12 mouse cellular contexts compared by ENCODE assay signal in the genomic region with DNA sequence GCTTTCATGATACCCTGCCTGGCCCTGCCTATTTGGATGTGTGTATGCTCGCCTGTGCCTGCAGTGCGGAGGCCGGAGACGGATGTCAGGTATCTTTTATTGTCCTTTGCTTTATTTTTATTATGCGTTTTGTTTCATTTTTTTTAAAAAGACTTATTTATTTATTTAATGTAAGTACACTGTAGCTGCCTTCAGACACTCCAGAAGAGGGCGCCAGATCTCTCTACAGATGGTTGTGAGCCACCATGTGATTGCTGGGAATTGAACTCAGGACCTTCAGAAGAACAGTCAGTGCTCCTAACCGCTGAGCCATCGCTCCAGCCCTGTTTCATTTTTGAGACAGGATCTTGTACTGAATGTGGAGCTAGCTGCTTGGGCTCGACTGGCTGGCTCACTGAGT. TPM values are rescaled to one million over a fixed set of nuclear protein-coding genes. Genes with fewer than 3 reads are reported as not detected.
DNase-seq lines count a peak whose midpoint lies in the region; ATAC-seq and TF ChIP-seq lines count a peak whose summit lies in the region.
"Had no signal": no experiment of that assay in that cellular context is flagged by ENCODE, and none has a peak within 500 bp of the region (broad histone marks: within the 10 kb centered on the region; RNA-seq: fewer than 3 reads in every experiment).

No protein-coding gene starts in this region.

- TF ChIP-seq EP300 in MEL (IDR thresholded peaks at IDR 0.05; ENCODE audit: low read depth in 1 of 2, low read length in 2 of 2), result no peak

- no peak for DNase-seq in kidney, adult 2 months
- DNase-seq in retina, postnatal 1 day, result peak; percentile 21
- DNase-seq in retina, embryonic 14.5 days (ENCODE audit: low spot score), result no peak
- peak; percentile 41 for DNase-seq in MEL (ENCODE audit: low read depth, low spot score)
- no peak for DNase-seq in spleen, postnatal 10 days (ENCODE audit: low spot score in 2 of 2)
- DNase-seq in frontal cortex, postnatal 25 days (ENCODE audit: low spot score in 2 of 2), result no peak
- DNase-seq: cerebellum, adult 9-11 months had no signal

- H3K4me2 ChIP-seq in kidney, embryonic 15.5 days, result no peak overlapping the region
- H3K4me2 ChIP-seq: liver, embryonic 15.5 days had no signal

- H3K9ac ChIP-seq in kidney, embryonic 15.5 days, result no peak overlapping the region
- H3K9ac ChIP-seq in MEL (ENCODE audit: control insufficient read depth, low read depth, low read length, poor library complexity, severe bottlenecking), result no peak overlapping the region
- H3K9ac ChIP-seq: liver, embryonic 15.5 days had no signal

- no peaks in the 10 kb centered on the region for H3K27me3 ChIP-seq in kidney, adult 2 months (replicated peaks; ENCODE audit: control insufficient read depth, insufficient read depth, low read length)
- peaks cover 24% of the 10 kb centered on the region for H3K27me3 ChIP-seq in kidney, embryonic 15.5 days
- H3K27me3 ChIP-seq in MEL (ENCODE audit: control insufficient read depth in 1 of 2, insufficient read depth in 2 of 2, low read length in 2 of 2), result peaks cover 3 to 4% of the 10 kb centered on the region in 2 experiments; a peak in 3 of 4 replicates

- WGBS in kidney, adult 2 months, result 84% methylated on average over 9 of the region's 9 CpGs
- WGBS in kidney, embryonic 15.5 days, result 85% methylated on average over 9 of the region's 9 CpGs

- no peak overlapping the region for H3K4me3 ChIP-seq in kidney, adult 2 months (ENCODE audit: insufficient read depth, low read depth, low read length)
- no peak overlapping the region for H3K4me3 ChIP-seq in kidney, embryonic 15.5 days (replicated peaks)
- H3K4me3 ChIP-seq in MEL (ENCODE audit: control insufficient read depth in 1 of 2, insufficient read depth in 1 of 2, low read depth in 2 of 2, low read length in 2 of 2), result no peak overlapping the region
- H3K4me3 ChIP-seq: embryonic facial prominence, embryonic 10.5 days; liver, embryonic 15.5 days; myocyte had no signal

- ATAC-seq in kidney, embryonic 15.5 days (replicated peaks; ENCODE audit: low FRiP score), result no peak

- peak; percentile 7; the same call in 1 of the 2 replicates for TF ChIP-seq RAD21 in MEL (IDR thresholded peaks at IDR 0.05; ENCODE audit: low read depth, low read length)

- no peaks in the 10 kb centered on the region for H3K79me2 ChIP-seq in MEL (ENCODE audit: control insufficient read depth, insufficient read depth, low read length, poor library complexity)

- no peak for TF ChIP-seq POLR2A in kidney, adult 2 months (IDR thresholded peaks at IDR 0.05; ENCODE audit: low read depth, low read length)
- TF ChIP-seq POLR2A in MEL (IDR thresholded peaks at IDR 0.05; ENCODE audit: control insufficient read depth in 1 of 2, insufficient read depth in 1 of 2, low read depth in 1 of 2, low read length in 2 of 2, poor library complexity in 1 of 2), result no peak

- H3K27ac ChIP-seq in kidney, adult 2 months (ENCODE audit: insufficient read depth, low read depth, low read length), result no peak overlapping the region
- H3K27ac ChIP-seq in kidney, embryonic 15.5 days, result no peak overlapping the region
- no peak overlapping the region for H3K27ac ChIP-seq in MEL (ENCODE audit: control insufficient read depth, low read depth, low read length)
- H3K27ac ChIP-seq: embryonic facial prominence, embryonic 10.5 days; liver, embryonic 15.5 days had no signal

- H3K36me3 ChIP-seq in kidney, adult 2 months (ENCODE audit: control insufficient read depth, insufficient read depth, low read length), result 0 out of 2 replicates have a peak, but pooled peaks cover 1% of the 10 kb centered on the region
- peaks cover 27% of the 10 kb centered on the region for H3K36me3 ChIP-seq in kidney, embryonic 15.5 days
- H3K36me3 ChIP-seq in MEL (ENCODE audit: control insufficient read depth in 1 of 2, insufficient read depth in 2 of 2, low read length in 2 of 2), result peaks cover 0 to 8% of the 10 kb centered on the region in 2 experiments; a peak in 2 of 4 replicates

- TF ChIP-seq CTCF in kidney, adult 2 months (conservative IDR thresholded peaks at IDR 0.05; ENCODE audit: insufficient read depth, insufficient read length, low read depth, low read length), result 0 out of 2 replicates have a peak, but pooled peaks have one; percentile 7
- TF ChIP-seq CTCF in MEL (IDR thresholded peaks at IDR 0.05 in 2 of 3, conservative IDR thresholded peaks at IDR 0.05 in 1 of 3; ENCODE audit: control insufficient read depth in 1 of 3, insufficient read depth in 1 of 3, low read depth in 2 of 3, low read length in 3 of 3, poor library complexity in 1 of 3, severe bottlenecking in 1 of 3), result peak in 1 of 3 experiments; percentile 29; a peak in 2 of 6 replicates

- H3K9me3 ChIP-seq in kidney, embryonic 15.5 days (replicated peaks), result no peaks in the 10 kb centered on the region
- H3K9me3 ChIP-seq in MEL (replicated peaks; ENCODE audit: insufficient read depth, low read length), result no peaks in the 10 kb centered on the region
- H3K9me3 ChIP-seq: embryonic facial prominence, embryonic 10.5 days; liver, embryonic 15.5 days had no signal

- H3K4me1 ChIP-seq in kidney, adult 2 months (ENCODE audit: control insufficient read depth, insufficient read depth, low read length), result peaks cover 3% of the 10 kb centered on the region; the same call in 1 of the 2 replicates
- H3K4me1 ChIP-seq in kidney, embryonic 15.5 days, result peaks cover 18% of the 10 kb centered on the region
- H3K4me1 ChIP-seq in MEL (ENCODE audit: control insufficient read depth in 1 of 2, insufficient read depth in 2 of 2, low read length in 2 of 2), result peaks cover 0 to 8% of the 10 kb centered on the region in 2 experiments; a peak in 2 of 4 replicates

TF ChIP-seq in MEL, 35 proteins besides CTCF, POLR2A, EP300 and RAD21:
- TF ChIP-seq SMC3 (IDR thresholded peaks at IDR 0.05; ENCODE audit: low read depth, low read length) (peak; percentile 6; the same call in 1 of the 2 replicates), RCOR1 (IDR thresholded peaks at IDR 0.05; ENCODE audit: low read depth, low read length) (no peak)

RNA-seq across cellular contexts. Expression of a gene that starts 4.9 kb away (rescaled TPM):
- polyA plus RNA-seq in kidney, adult 2 months (2012; rRNA removed), result 10.8 and 51.9 TPM in 2 replicates
- polyA plus RNA-seq in kidney, embryonic 15.5 days (2015; fragmentation: Nextera tagmentation; extraction: Ambion mirVana), result 248 and 303 TPM in 2 replicates
- total RNA-seq in MEL (2012; rRNA removed), result 0.08 TPM in 1 of 2 replicates, not detected in the other
- polyA plus RNA-seq in MEL (2012; ENCODE audit: insufficient read depth in 1 of 2, insufficient read length in 2 of 2, low read depth in 1 of 2, low replicate concordance in 2 of 2, missing spikeins in 1 of 2), result not detected

RNA-seq across cellular contexts. Expression of a gene that starts 21.7 kb away (rescaled TPM):
- 4.9 and 5.8 TPM in 2 replicates for polyA plus RNA-seq in kidney, adult 2 months (2012; rRNA removed)
- polyA plus RNA-seq in kidney, embryonic 15.5 days (2015; fragmentation: Nextera tagmentation; extraction: Ambion mirVana), result 1.7 and 2.1 TPM in 2 replicates
- 0.77 and 1.2 TPM in 2 replicates for total RNA-seq in MEL (2012; rRNA removed)
- polyA plus RNA-seq in MEL (2012; ENCODE audit: insufficient read depth in 1 of 2, insufficient read length in 2 of 2, low read depth in 1 of 2, low replicate concordance in 2 of 2, missing spikeins in 1 of 2), result 1 to 10 TPM in 1 of 2 experiments, not detected in 1; 3.3 TPM

RNA-seq across cellular contexts. Expression of a gene that starts 29.0 kb away (rescaled TPM):
- polyA plus RNA-seq in kidney, adult 2 months (2012; rRNA removed), result 17.3 and 26.6 TPM in 2 replicates
- 40.8 and 45.3 TPM in 2 replicates for polyA plus RNA-seq in kidney, embryonic 15.5 days (2015; fragmentation: Nextera tagmentation; extraction: Ambion mirVana)
- 26.3 and 26.5 TPM in 2 replicates for total RNA-seq in MEL (2012; rRNA removed)
- 10 to 100 TPM in 1 of 2 experiments, not detected in 1; 56.7 TPM for polyA plus RNA-seq in MEL (2012; ENCODE audit: insufficient read depth in 1 of 2, insufficient read length in 2 of 2, low read depth in 1 of 2, low replicate concordance in 2 of 2, missing spikeins in 1 of 2)
- total RNA-seq: heart, adult 8-10 months had no signal

RNA-seq across cellular contexts. Expression of a gene that starts 33.6 kb away (rescaled TPM):
- polyA plus RNA-seq in kidney, adult 2 months (2012; rRNA removed), result 58.2 and 74.5 TPM in 2 replicates
- 61.6 and 66.4 TPM in 2 replicates for polyA plus RNA-seq in kidney, embryonic 15.5 days (2015; fragmentation: Nextera tagmentation; extraction: Ambion mirVana)
- 14.9 and 17.1 TPM in 2 replicates for total RNA-seq in MEL (2012; rRNA removed)
- polyA plus RNA-seq in MEL (2012; ENCODE audit: insufficient read depth in 1 of 2, insufficient read length in 2 of 2, low read depth in 1 of 2, low replicate concordance in 2 of 2, missing spikeins in 1 of 2), result 10 to 100 TPM in 1 of 2 experiments, not detected in 1; 21.3 TPM

RNA-seq across cellular contexts. Expression of a gene that starts 34.0 kb away (rescaled TPM):
- 92.1 and 106 TPM in 2 replicates for polyA plus RNA-seq in kidney, adult 2 months (2012; rRNA removed)
- 71.8 and 81.0 TPM in 2 replicates for polyA plus RNA-seq in kidney, embryonic 15.5 days (2015; fragmentation: Nextera tagmentation; extraction: Ambion mirVana)
- total RNA-seq in MEL (2012; rRNA removed), result 106 and 112 TPM in 2 replicates
- polyA plus RNA-seq in MEL (2012; ENCODE audit: insufficient read depth in 1 of 2, insufficient read length in 2 of 2, low read depth in 1 of 2, low replicate concordance in 2 of 2, missing spikeins in 1 of 2), result 100 to 1,000 TPM in 1 of 2 experiments, 10 to 100 TPM in 1; 22.9 to 146 TPM

Comparison
In these comparisons a context has a peak if more than half of its experiments do, and no peak if none do; other contexts are left out.
1. DNase-seq: peak in retina, postnatal 1 day (single experiment) and MEL (single experiment); none in kidney, adult 2 months (single experiment), retina, embryonic 14.5 days (single experiment), spleen, postnatal 10 days (0 of 2) and frontal cortex, postnatal 25 days (0 of 2).
2. RNA of a gene that starts 4.9 kb away (polyA plus RNA-seq): 248 to 303 TPM in kidney, embryonic 15.5 days and 10.8 to 51.9 TPM in kidney, adult 2 months; not detected in MEL; every median in the first group is over 10 times any median in the second.